Mouse (Mus musculus) gastrocnemius, postnatal 14 days (tissue): ENCODE measurements around the gene Afg1l. TPM values are rescaled to one million over a fixed set of nuclear protein-coding genes. Genes with fewer than 3 reads are reported as not detected.

Experiments used
- DNase-seq: peaks from one replicate; pipeline ENCODE4 v3.0.0; 2021; ENCODE audit warnings: mixed read lengths
- intact Hi-C: fragments of 180-260 bp; cut with DNase I; formaldehyde crosslinking; loops from one replicate; pipeline ENCODE4 v1.15.1; 2025; ENCODE audit warnings: low total_unique reads
- total RNA-seq, 2 experiments: library from RNA; stranded (reverse); gene quantifications; 2 replicates each; pipeline ENCODE4 v1.2.3; 2021

Gene Afg1l
- total RNA-seq, 2 experiments from 2014 or later: 7.8 to 8.6 TPM

- intact Hi-C loops: no loop called here
- DNase-seq: no peak
Measured at GRCm38 (mm10) chr10:42312557-42312956, 165.8 kb downstream of the Afg1l start.

DNA sequence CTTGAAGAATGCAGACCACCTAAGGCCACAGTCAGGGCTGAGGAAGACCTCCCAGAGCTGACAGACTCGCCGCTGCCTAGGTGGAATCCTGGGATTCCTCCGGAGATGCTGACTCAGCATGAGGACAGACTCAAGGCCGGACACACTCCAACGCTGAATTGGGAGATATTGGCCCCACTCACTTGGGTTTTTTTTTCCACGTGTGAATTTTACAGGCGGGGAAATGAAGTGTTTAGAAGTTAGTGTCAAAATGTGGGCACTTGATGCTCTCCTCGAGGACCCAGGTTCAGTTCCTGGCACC lies 169.7 kb downstream of the Afg1l start:
- intact Hi-C loops: loop anchor here (10.0 kb wide), 1 partner anchor 426 kb away; no protein-coding TSS in a partner anchor

DNA sequence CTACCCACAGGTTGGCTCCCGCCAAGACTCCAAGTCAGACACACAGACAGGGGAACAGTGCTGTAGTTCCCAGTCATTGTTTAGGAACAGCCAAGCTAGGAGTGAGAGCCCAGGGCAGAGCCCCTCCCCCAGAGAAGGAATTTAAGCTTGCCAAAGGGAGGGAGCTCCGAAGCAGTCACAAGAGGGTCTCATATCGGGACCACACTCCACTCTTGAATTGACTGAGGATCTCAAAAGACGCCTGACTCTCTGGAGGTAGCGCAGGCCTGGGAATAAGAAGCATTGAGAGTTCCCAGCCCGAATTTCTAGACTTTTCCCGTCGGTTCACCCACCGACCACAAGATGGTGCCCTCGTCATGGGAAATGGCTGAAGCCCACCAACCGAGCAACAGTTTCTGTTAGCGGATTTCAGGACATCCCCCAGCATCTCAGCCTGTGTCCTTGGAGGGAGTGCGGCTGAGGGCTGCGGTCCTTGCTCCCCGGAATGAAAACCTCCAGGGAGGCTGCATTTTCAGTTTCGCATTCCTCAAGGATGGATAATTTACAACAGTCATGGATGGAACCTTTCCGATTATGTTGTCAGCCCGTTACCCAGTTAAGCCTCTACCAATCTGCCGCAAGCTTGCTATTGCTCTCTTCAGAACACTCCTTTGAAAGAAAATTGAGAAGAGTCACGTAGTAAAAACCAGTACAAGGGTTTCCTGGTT lies 170.2 kb downstream of the Afg1l start:
- peak; percentile 69 for DNase-seq
- intact Hi-C loops: loop anchor here (2.0 to 10.0 kb wide), 2 partner anchors 331 to 427 kb away; no protein-coding TSS in a partner anchor

More for the DNA sequence above, 169.7 kb downstream of the Afg1l start:
- DNase-seq: no peak

DNA sequence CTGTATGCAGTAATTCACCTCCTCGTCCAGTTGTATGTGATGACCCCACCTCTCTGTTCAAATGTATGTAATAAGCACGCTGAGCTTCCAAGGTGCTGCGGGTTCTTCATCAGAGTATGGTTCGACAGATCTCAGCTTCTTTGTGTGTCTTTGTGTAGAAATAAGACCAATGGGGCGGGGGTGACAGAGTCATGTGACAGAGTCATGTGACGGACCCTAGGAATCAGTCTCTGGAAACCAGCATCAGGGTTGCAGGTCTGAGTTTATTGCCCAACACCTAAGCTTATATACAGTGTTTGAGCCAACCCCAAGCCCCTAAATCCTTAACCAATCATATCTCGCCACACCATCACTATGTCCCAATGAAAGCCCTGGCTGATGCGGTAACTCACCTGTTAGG lies 171.9 kb downstream of the Afg1l start:
- intact Hi-C loops: loop anchor here (2.0 to 10.0 kb wide), 2 partner anchors 332 to 428 kb away; no protein-coding TSS in a partner anchor
- no peak for DNase-seq

- DNase-seq: no peak
- intact Hi-C loops: loop anchor here (10.0 kb wide), 1 partner anchor 434 kb away; no protein-coding TSS in a partner anchor
Measured at GRCm38 (mm10) chr10:42300805-42301204, 177.6 kb downstream of the Afg1l start.

- DNase-seq: no peak
- intact Hi-C loops: loop anchor here (10.0 kb wide), 1 partner anchor 435 kb away; no protein-coding TSS in a partner anchor
Measured at GRCm38 (mm10) chr10:42299967-42300366, 178.4 kb downstream of the Afg1l start.

DNA sequence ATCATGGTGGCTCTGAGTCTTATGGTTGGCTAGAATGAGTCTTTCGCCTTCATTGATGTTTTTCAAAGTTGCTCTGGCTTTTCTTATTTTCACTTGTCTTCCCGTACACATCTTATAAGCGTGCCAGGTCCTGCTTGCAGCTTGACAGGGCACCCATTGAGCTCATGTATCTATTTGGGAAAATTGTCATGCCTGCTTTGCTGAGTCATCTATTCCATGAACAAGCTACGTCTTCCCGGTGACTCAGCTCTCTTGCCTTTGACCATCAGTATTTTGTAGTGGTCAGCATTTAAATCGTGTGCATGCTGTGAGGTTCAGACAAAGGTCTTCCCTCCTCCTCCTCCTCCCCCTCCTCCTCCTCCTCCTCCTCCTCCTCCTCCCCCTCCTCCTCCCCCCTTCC lies 178.9 kb downstream of the Afg1l start:
- intact Hi-C loops: no loop called here
- no peak for DNase-seq

DNA sequence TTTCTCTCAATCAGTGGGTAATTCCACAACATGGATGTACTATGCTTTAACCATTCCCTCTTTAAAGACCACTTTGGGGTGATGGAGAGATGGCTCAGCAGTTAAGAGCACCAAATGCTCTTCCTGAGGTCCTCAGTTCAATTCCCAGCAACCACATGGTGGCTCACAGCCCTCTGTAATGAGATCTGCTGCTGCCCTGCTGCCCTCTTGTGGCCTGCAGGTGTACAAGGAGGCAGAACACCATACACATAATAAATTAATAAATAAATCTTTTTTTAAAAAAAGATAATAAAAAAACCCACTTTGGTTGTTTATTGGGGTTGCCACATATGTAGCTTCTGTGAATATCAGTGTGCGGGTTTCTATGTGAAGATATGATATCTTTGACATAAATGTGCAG lies 180.4 kb downstream of the Afg1l start:
- intact Hi-C loops: no loop called here
- DNase-seq: no peak

GRCm38 (mm10) chr10:42297109-42297508 lies 181.3 kb downstream of the Afg1l start:
- intact Hi-C loops: no loop called here
- DNase-seq: no peak

DNA sequence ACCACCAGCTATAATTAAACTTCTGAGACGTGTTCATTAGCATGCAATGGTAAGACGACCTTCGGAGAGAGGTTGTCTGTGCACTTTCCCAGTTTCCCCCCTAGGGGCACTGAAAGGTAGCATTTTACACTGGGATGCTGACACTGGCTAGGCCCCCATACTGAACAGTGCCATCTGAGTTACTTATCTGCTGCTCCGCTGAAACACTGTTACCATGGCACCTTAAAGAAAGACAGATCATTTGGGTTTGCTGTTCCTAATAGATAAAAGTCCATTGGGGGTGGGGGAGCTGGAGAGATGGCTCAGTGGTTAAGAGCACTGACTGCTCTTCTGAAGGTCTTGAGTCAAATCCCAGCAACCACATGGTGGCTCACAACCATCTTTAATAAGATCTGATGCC lies 181.8 kb downstream of the Afg1l start:
- intact Hi-C loops: no loop called here
- DNase-seq: no peak

DNA sequence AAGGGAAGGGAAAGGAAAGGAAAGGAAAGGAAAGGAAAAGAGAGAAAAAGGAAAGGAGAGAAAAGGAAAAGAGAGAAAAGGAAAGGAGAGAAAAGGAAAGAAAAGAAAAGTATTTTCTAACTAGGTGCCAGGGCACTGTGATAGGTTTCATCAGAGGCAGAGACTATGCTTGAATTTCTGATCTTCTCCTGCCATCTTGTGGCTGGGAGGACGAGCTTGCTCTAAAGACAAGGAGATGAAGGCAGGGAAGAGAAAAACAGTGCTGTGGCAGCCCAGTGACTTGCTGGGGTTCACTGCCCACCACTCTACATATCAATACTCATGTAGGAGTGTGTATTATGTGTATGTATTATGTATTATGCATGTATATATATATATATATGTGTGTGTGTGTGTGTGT lies 183.3 kb downstream of the Afg1l start:
- DNase-seq: no peak
- intact Hi-C loops: loop anchor here (2.0 kb wide), 1 partner anchor 312 kb away; no protein-coding TSS in a partner anchor

- intact Hi-C loops: loop anchor here (2.0 to 5.0 kb wide), 2 partner anchors 312 to 467 kb away; no protein-coding TSS in a partner anchor
- DNase-seq: no peak
Measured at GRCm38 (mm10) chr10:42294392-42294791, 184.0 kb downstream of the Afg1l start.

DNA sequence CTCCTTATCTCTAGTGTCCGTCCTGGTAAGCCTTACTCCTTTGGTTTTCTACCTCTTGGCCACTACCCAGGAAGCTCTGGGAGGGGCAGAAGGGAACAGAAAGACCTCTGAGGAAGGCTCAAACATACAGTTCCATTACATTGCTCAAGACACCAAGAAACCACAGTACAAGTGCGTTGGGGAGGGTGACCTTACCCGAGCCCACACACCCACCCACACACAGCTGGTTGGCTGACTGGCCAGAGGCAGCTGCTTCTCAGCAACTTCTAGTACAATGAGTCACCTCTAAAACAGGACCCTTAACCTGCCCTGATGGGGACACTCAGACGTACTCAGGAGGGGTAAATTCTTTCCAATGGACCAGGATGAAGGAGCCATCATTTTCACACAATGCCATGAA lies 184.5 kb downstream of the Afg1l start:
- intact Hi-C loops: loop anchor here (2.0 to 5.0 kb wide), 2 partner anchors 311 to 467 kb away; no protein-coding TSS in a partner anchor
- no peak for DNase-seq

DNA sequence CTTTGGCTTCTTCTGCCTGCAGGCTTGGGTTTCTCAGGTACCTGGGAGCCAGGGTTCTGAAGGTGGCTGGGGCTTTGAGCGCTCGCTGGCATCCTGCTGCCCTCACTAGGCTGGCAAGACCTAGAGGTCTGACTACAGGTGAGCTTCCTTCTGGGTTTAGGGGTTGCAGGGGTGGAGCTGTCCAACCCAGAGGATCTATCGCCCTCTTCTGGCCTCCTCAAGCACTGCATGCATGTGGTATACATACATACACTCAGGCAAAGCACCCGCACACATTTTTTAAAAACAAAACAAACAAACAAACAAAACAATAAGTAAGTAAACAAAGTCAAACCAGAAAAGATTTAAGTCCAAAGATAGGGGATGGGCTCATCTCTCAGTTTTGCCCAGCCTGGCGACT lies 187.0 kb downstream of the Afg1l start:
- intact Hi-C loops: loop anchor here (5.0 kb wide), 1 partner anchor 464 kb away; no protein-coding TSS in a partner anchor
- DNase-seq: peak; percentile 28

DNA sequence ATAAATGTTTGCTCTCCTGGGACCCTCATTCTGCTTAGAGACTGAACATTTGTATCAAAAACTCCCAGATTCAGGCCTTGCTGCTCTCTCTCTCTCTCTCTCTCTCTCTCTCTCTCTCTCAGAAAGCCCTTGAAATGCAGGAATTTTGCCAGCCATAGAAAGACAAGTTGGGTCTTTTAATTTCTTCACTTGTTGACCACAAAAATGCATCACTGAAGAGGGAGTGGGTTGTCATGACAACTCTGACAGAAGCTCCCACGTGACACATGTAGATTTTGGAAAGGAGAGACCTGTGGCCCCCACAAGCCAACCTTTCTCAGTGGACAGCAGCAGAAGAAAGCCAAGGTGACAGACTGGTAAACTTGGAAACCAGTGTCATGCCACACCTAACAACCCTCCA lies 190.7 kb downstream of the Afg1l start:
- intact Hi-C loops: no loop called here
- DNase-seq: no peak

DNA sequence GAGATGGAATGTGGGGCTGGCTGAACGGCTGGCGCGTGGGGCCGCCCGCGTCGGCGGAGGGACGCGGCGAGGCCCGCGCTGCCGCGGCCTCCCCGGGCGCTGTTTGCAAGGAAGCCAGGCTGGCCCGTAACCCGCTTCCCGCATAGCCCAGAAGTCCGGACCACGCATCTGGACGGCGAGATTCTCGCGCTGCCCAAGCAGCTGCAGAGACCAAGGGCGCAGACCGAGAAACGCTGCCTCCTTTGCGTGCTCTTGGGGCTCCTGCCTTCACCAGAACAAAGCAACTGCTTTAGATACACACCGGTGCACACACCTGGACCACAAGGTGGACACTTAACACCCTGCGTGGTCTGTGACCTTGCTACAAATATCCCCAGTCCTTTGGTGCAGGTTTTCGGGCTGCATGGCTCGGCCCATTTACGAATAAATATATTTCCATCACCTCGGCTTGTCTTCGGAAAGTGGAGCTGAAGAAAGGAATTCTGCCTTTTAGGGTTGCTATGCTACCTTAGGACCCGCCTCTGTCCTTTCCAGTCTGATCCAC lies 200.0 kb downstream of the Afg1l start:
- intact Hi-C loops: loop anchor here (5.0 kb wide), 1 partner anchor 251 kb away; no protein-coding TSS in a partner anchor
- no peak for DNase-seq

- peak; percentile 98 for DNase-seq
- intact Hi-C loops: loop anchor here (5.0 kb wide), 1 partner anchor 250 kb away; no protein-coding TSS in a partner anchor
Measured at GRCm38 (mm10) chr10:42277476-42278306, 200.7 kb downstream of the Afg1l start.

GRCm38 (mm10) chr10:42276507-42277345 lies 201.6 kb downstream of the Afg1l start, which contains the start of gene Foxo3:
Gene Foxo3 (minus strand): TSS chr10:42276755.
- intact Hi-C loops: loop anchor here (5.0 kb wide), 1 partner anchor 249 kb away; no protein-coding TSS in a partner anchor
- peak; percentile 91 for DNase-seq
